Mouse (Mus musculus): ENCODE results near the gene Rag2. TPM values are rescaled to one million over a fixed set of nuclear protein-coding genes. Genes with fewer than 3 reads are reported as not detected.

Rag2 gene
- polyA plus RNA-seq, 1 experiment = 0.02 TPM

DNA sequence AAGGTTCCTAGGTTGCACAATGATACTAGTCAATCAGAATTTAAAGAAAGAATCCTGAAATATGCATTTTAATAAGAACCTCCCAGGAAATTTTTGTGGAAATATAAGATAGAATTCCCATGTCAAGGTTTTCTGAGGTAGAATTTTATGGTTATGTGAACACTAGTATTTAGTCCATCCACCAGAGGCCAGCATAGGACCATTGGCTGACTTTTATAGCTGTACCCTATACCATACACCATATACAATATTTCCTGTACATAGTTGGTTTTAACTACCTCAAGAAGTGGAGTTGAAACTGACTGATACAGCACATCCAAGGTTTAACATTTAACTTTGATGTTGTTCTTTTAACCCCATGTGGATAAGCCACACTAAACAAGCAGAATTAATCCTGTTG, 27.3 kb upstream of the Rag2 start:
- H3K4me1 ChIP-seq = no peaks in the 10 kb centered on the region
- no peaks in the 10 kb centered on the region for H3K9me3 ChIP-seq
- H3K36me3 ChIP-seq (replicated peaks; ENCODE audit: low read length) = no peaks in the 10 kb centered on the region
- TF ChIP-seq GATA1 (IDR thresholded peaks at IDR 0.05; ENCODE audit: borderline replicate concordance, low read length) (no peak), FLI1 (IDR thresholded peaks at IDR 0.05; ENCODE audit: low read length) (no peak)
- no peak overlapping the region for H3K4me3 ChIP-seq (replicated peaks)
- H3K27me3 ChIP-seq (replicated peaks) = no peaks in the 10 kb centered on the region

DNA sequence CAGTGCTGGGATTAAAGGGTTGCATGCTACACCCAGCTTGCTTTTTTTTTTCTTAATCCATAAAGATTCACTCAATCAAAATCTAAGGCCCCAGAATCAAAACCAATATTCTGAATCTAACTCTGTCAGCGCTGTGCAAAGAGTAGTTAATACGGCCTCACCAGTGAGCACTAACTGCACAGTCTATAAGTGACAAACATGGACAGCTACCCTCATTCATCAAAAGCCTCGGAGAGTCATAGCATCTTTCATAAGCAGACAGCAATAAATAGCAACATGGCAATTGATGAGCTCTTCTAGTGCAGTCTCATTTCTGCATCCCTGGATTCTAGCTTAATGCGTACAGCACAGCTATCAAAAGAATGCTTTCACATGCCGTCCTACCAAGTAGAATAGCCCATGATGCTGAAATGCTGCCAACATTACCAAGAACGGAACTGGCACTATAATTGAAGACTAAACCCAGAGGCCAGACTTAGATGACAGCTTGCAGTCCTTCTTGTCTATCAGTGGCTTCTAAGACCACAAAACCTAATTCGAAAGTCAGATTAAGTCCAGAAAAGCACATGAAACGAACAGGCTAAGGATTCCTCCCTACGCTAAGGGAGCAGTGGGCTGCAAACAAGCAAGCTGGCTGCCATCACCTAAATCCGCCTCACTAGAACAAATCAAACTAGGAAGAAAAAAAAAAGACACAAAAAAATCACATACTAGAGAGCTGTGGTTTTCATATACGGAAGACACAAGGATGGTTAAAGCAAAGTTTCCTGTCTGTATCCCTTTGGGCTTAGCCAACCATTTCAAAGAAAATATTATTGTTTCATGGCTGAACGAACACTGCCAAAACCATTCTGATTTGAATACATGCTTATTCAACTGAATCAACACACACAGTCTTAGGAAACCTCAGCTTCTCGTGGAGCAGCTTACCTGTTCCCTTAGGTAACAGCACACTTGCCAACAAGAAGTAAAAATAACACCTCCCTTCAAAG, 26.0 kb upstream of the Rag2 start:
- Histone ChIP-seq H3K4me1 (peaks cover 4% of the 10 kb centered on the region; the same call in 1 of the 2 replicates), H3K4me3 (replicated peaks) (no peak overlapping the region), H3K9me3 (no peaks in the 10 kb centered on the region), H3K27me3 (replicated peaks) (no peaks in the 10 kb centered on the region), H3K36me3 (replicated peaks; ENCODE audit: low read length) (peaks cover 5% of the 10 kb centered on the region)
- TF ChIP-seq FLI1 (IDR thresholded peaks at IDR 0.05; ENCODE audit: low read length) (no peak), GATA1 (IDR thresholded peaks at IDR 0.05; ENCODE audit: borderline replicate concordance, low read length) (no peak)

DNA sequence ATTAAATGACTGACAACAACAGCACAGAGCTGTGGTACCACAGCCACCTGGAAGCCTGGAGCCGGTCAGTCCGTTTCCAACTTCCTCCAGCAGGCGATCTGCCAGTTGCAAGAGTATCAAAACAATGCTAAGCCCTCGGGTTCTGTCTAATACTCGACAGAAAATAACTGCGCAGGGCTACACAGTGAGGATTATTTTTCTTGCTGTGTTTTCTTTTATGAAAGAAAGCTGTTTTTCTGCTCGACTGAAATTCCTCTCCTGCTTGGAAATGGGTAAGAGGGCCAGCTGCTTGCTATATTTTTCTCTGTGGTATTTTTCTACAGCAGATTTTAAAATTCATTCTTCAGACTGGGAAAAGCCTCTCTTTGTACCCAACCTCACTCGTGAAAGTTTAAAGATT, 23.8 kb upstream of the Rag2 start:
- H3K9me3 ChIP-seq = no peaks in the 10 kb centered on the region
- H3K4me1 ChIP-seq = peaks cover 4% of the 10 kb centered on the region; the same call in 1 of the 2 replicates
- no peak overlapping the region for H3K4me3 ChIP-seq (replicated peaks)
- TF ChIP-seq GATA1 (IDR thresholded peaks at IDR 0.05; ENCODE audit: borderline replicate concordance, low read length) (no peak), FLI1 (IDR thresholded peaks at IDR 0.05; ENCODE audit: low read length) (no peak)
- peaks cover 5% of the 10 kb centered on the region for H3K36me3 ChIP-seq (replicated peaks; ENCODE audit: low read length)
- no peaks in the 10 kb centered on the region for H3K27me3 ChIP-seq (replicated peaks)

DNA sequence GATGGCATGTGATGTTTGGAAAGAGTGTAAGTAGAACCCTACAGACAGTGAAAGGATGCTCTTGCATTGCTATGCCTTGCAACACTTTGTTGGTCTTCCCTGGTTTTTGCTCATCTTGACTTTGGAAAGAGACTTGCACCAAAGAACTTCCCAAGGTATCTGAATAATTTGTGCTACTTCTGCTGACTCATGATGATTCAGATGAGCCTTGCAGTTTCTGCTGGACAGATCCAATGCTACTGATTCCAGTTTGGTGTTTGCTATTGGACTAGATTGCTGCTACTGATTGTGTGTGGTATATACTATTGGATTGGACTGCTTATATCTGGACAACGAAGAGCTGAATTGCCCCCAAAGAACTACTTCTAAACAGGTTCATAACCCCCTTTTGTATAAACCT, 21.4 kb upstream of the Rag2 start:
- H3K27me3 ChIP-seq (replicated peaks) = no peaks in the 10 kb centered on the region
- TF ChIP-seq GATA1 (IDR thresholded peaks at IDR 0.05; ENCODE audit: borderline replicate concordance, low read length) (no peak), FLI1 (IDR thresholded peaks at IDR 0.05; ENCODE audit: low read length) (no peak)
- H3K4me1 ChIP-seq = peaks cover 4% of the 10 kb centered on the region; the same call in 1 of the 2 replicates
- H3K36me3 ChIP-seq (replicated peaks; ENCODE audit: low read length) = peaks cover 5% of the 10 kb centered on the region
- H3K4me3 ChIP-seq (replicated peaks) = no peak overlapping the region
- no peaks in the 10 kb centered on the region for H3K9me3 ChIP-seq

DNA sequence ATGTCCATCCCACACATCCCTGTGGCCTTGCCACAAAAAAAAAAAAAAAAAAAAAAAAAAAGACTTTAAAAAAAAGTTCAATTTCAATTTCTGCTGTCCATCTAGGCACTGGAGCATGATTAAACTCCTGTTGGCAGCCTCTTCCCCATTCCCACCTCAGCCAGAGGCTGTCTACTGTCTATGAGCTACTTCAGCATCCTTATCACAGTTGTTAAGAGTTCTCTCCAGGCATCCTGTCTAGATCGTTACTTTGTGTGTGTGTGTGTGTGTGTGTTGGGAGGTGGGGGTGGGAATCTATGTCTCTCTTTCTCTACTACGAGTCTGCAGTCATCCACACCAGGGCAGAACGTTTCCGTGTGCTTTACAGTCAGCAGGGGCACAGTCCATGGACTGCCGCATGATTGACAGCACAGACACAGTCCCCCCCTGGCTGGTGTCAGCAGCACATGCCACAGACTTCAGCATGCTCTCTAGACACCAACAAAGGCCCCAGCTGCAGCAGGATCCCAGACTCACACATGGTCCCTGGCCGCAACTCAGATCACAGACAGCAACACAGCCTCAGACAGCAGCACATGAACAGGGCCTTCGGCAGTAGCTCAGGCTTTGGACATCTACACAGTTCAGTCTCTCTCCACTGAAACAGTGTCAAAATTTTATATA, 16.2 kb upstream of the Rag2 start:
- Histone ChIP-seq H3K4me1 (peaks cover 4% of the 10 kb centered on the region), H3K4me3 (replicated peaks) (no peak overlapping the region), H3K9me3 (no peaks in the 10 kb centered on the region), H3K27me3 (replicated peaks) (no peaks in the 10 kb centered on the region), H3K36me3 (replicated peaks; ENCODE audit: low read length) (peaks cover 11% of the 10 kb centered on the region)
- no peak for TF ChIP-seq FLI1 (IDR thresholded peaks at IDR 0.05; ENCODE audit: low read length)

DNA sequence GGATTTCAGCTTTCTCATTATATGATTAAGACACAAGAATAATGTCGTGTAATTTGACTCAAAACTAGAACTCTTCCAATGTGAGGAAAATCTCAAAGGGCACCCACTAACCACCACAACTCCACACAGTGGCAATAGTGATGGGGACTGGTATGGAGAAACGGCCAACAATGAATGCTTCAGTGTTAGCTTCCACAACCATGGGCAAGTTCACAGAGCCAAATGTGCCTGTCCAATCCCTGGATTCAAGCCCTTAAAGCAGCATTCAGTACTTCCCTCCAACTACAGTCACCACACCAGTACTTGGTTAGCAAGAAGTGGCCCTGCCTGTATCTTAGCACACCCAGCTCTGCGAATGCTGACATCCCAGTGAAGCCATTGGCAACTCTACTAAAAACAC, 13.7 kb upstream of the Rag2 start:
- no peaks in the 10 kb centered on the region for H3K9me3 ChIP-seq

DNA sequence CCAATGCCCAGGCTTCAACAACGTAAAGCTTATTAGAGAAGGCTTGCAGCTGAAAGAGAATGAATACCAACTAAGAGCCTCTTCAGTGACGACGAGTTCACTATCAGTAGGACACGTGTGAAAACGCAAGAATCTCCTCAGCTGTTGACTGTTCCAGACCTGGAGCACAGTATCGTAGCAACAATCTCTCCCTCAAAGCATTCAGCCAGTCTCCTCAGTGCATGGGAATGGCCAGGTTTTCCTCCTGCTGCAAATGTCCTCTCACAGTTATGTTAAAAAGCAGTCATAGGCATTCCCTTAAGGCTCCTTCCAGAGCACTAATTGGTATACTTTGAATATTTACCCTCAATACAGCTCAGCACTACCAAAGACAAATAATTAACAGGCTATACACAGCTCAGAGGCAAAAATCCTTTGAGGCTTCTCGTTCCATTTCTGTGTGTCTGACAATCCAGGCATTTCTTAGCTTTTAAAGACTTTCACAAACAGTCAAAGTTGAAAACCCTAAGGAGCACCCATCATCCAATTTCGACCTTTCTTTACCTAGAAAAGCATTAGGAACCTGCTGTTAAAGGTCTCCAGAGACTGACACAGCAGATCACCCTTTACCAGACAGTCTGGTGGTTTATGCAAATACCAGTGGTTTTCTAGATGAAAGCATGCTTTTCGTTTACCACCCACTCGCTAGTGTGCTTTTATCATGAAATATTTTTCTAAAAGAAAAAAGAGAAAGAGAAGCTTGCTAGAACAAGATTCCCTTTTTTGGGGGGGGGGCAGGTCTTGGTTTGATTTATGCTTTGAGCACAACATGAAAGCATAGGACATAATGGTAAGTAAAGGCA, 8.8 kb upstream of the Rag2 start:
- no peak overlapping the region for H3K4me3 ChIP-seq (replicated peaks)
- no peaks in the 10 kb centered on the region for H3K36me3 ChIP-seq (replicated peaks; ENCODE audit: low read length)
- H3K27me3 ChIP-seq (replicated peaks) = no peaks in the 10 kb centered on the region
- no peaks in the 10 kb centered on the region for H3K9me3 ChIP-seq
- H3K4me1 ChIP-seq = peaks cover 35% of the 10 kb centered on the region
- TF ChIP-seq FLI1 (IDR thresholded peaks at IDR 0.05; ENCODE audit: low read length) (no peak), GATA1 (IDR thresholded peaks at IDR 0.05; ENCODE audit: borderline replicate concordance, low read length) (no peak)

More for the DNA sequence above, 13.7 kb upstream of the Rag2 start:
- peaks cover 12% of the 10 kb centered on the region for H3K4me1 ChIP-seq
- no peaks in the 10 kb centered on the region for H3K27me3 ChIP-seq (replicated peaks)
- H3K36me3 ChIP-seq (replicated peaks; ENCODE audit: low read length) = peaks cover 11% of the 10 kb centered on the region
- no peak overlapping the region for H3K4me3 ChIP-seq (replicated peaks)
- no peak for TF ChIP-seq GATA1 (IDR thresholded peaks at IDR 0.05; ENCODE audit: borderline replicate concordance, low read length)
- no peak for TF ChIP-seq FLI1 (IDR thresholded peaks at IDR 0.05; ENCODE audit: low read length)

DNA sequence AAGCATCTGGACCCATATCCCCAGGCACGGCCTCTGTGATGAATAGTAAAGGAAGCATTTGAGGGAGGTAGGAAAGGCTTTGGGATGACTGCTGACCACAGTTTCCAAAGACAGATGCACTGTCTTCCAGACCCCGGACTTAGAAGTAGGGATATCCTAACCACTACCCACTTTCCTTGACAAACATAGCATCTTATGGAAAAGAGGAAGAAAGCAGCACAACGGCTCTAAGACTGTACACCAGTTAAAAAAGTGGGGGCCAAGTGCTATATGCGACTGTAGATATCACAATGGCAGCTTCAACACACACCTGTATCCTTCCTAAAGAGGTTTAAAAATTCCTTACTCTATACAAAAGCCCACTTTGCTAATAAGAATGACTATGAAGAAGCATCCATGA, 6.1 kb upstream of the Rag2 start:
- TF ChIP-seq GATA1 (IDR thresholded peaks at IDR 0.05; ENCODE audit: borderline replicate concordance, low read length) (no peak), FLI1 (IDR thresholded peaks at IDR 0.05; ENCODE audit: low read length) (no peak)

DNA sequence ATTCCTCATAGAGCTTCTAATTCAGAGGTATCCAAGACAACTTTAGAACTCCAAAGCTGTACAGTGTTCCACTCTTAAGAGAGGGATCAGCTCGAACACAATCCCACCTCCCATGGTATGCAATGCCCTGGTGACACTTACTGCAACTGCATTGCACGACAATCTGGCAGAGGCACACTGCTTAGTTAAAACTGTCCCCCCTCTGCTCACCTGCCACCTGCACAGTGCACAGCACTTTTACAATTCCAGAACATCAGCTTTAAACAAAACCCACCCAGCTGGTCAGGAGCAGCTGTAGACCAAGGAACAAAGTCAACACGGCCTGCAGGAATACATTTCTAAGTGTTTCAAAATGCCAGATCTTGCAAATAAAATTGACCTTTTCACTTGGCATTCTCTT, 3.6 kb upstream of the Rag2 start:
- Histone ChIP-seq H3K27me3 (replicated peaks) (no peaks in the 10 kb centered on the region), H3K4me1 (peaks cover 63% of the 10 kb centered on the region), H3K9me3 (no peaks in the 10 kb centered on the region), H3K4me3 (replicated peaks) (peak overlapping the region; percentile 42), H3K36me3 (replicated peaks; ENCODE audit: low read length) (no peaks in the 10 kb centered on the region)
- TF ChIP-seq GATA1 (IDR thresholded peaks at IDR 0.05; ENCODE audit: borderline replicate concordance, low read length) (no peak), FLI1 (IDR thresholded peaks at IDR 0.05; ENCODE audit: low read length) (no peak)

More for the DNA sequence above, 6.1 kb upstream of the Rag2 start:
- H3K27me3 ChIP-seq (replicated peaks) = no peaks in the 10 kb centered on the region
- H3K9me3 ChIP-seq = no peaks in the 10 kb centered on the region
- H3K4me3 ChIP-seq (replicated peaks) = no peak overlapping the region
- peaks cover 52% of the 10 kb centered on the region for H3K4me1 ChIP-seq
- H3K36me3 ChIP-seq (replicated peaks; ENCODE audit: low read length) = no peaks in the 10 kb centered on the region
